Mouse (Mus musculus): ENCODE results near the gene Arf4.
A peak's percentile ranks its signal among the peaks of the same experiment; 100 is the strongest.

Gene Arf4

GRCm38 (mm10) chr14:26637851-26638707 is at the start of gene Arf4:
Gene Arf4, plus strand, starts transcription at chr14:26638074.
- DNase-seq (ENCODE audit: low spot score in 2 of 2): peak; percentile 89 to 97

DNA sequence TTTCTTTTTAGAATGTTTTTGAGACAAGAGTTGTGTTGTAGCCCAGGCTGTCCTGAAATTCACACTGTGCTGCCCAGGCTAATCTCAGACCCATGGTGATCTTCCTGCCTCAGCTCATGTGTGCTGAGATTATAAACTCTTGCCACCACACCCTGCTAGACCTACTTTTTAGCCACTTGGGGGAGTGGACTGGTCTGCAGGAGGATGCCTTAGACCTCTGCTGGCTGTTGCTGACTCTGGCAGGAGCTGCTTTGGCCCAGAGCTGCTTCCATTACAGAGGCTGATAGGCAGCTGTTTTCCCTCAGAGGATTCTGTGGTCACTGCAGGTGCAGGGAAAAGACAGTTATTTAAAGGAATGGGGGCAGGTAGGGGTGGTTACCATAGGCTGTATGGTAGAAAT is 46.5 kb upstream of the Arf4 start:
- no peak for DNase-seq (ENCODE audit: low spot score in 2 of 2)

GRCm38 (mm10) chr14:26593281-26593895 is 44.5 kb upstream of the Arf4 start:
- DNase-seq (ENCODE audit: low spot score in 2 of 2): no peak

GRCm38 (mm10) chr14:26595167-26595566 is 42.7 kb upstream of the Arf4 start:
- no peak for DNase-seq (ENCODE audit: low spot score in 2 of 2)

DNA sequence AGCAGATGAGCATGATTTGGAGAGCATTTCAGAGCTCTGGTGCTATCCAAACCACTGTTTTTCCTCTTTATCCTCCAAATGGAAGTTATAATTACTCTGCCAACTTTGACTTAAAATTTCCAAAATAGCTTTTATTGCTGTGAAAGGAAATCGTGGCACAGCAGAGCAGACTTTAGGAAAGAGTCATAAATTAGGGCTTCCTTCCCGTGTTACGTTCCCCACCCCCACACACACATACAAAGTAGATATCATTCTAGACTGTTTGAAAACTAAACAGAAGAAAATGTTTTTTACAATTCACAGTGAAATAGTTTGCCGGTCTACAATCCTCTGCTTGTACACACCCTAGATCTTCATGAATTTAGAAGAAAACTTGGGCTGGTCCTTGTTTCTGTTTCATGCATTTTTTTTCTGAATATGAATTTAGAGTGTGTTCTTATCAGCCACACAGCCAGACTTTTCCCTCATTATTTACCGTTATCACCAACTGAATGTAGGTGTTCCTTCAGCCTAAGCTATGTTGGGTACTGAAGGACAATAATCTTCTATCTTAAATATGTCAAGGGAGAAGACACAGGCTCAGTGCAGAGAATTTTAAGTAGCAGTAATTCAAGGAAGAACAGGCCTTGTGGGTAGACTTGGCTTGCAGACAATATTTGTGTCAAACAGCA is 42.0 kb upstream of the Arf4 start:
- no peak for DNase-seq (ENCODE audit: low spot score in 2 of 2)

- DNase-seq (ENCODE audit: low spot score in 2 of 2): no peak
Observed at GRCm38 (mm10) chr14:26605354-26605753, 32.5 kb upstream of the Arf4 start.

- no peak for DNase-seq (ENCODE audit: low spot score in 2 of 2)
Observed at GRCm38 (mm10) chr14:26609674-26610073, 28.2 kb upstream of the Arf4 start.

DNA sequence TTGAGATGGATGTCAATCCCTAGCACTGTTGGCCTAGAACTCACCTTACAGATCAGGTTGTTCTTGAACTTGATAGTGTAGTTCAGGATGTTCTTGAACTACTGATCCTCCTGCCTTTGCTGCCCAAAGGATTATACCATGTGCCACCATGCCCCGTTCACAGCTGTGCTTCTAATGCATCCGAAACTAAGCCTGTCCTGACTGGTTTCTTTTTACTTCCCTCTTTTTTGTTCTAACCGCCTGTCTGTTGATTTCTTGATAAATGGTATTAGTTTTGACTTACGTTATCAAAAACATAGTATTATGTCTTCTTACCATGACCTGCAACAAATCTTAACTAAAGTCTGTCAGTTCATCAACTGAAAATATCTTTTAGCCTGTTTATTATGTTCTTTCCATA is 27.2 kb upstream of the Arf4 start:
- DNase-seq (ENCODE audit: low spot score in 2 of 2): no peak

DNA sequence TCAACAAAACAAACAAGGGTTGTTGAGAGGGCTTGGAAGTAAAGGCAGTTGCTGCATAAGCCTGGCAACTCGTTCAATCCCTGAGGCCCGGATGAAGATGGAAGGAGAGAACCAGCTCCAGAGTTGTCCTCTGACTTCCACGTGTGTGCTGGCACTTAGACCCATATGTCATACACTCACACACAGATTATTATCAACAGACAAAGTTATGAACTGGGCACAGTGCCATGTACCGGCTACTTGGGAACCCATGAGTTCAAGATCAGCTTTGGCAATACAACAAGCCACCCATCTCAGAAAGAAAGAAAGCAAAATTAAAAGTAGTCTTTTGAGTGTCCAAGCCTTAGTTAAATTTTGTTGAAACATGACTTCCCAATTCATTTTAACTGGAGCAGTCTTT is 12.6 kb upstream of the Arf4 start:
- DNase-seq (ENCODE audit: low spot score in 2 of 2): no peak

DNA sequence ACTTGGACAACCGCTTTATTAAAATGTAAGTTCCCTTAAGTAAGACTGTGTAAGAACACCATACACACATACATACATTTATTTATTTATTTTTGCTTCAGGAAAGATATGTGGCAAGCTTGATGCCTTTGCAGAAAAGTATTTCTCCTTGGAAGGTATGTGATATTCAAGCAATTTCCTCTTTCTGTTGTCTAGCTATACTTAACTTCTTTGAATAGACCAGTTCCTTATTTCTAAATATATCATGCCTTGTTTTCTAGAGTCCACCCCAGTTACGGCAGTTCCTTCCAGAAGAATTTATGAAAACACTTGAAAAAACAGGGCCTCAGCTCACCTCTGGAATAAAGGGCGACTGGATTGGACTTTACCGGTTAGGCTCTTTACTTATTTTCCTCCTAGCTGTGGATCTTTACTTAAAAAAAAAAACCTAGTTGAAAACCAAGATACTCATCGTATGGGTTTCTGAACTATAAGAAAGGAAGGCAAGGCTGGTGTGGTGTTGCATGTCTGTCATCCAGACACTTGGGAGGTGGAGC is 11.2 kb upstream of the Arf4 start:
- DNase-seq (ENCODE audit: low spot score in 2 of 2): no peak

GRCm38 (mm10) chr14:26637025-26637850 is 636 bp upstream of the Arf4 start:
- peak in 1 of 2 experiments; percentile 11 for DNase-seq (ENCODE audit: low spot score in 2 of 2)

GRCm38 (mm10) chr14:26638708-26639084 is 822 bp downstream of the Arf4 start:
- peak; percentile 51 to 68 for DNase-seq (ENCODE audit: low spot score in 2 of 2)

GRCm38 (mm10) chr14:26639251-26639650 is 1.4 kb downstream of the Arf4 start:
- no peak for DNase-seq (ENCODE audit: low spot score in 2 of 2)

GRCm38 (mm10) chr14:26639961-26640360 is 2.1 kb downstream of the Arf4 start:
- DNase-seq (ENCODE audit: low spot score in 2 of 2): no peak

GRCm38 (mm10) chr14:26643006-26643624 is 5.2 kb downstream of the Arf4 start:
- no peak for DNase-seq (ENCODE audit: low spot score in 2 of 2)

GRCm38 (mm10) chr14:26645989-26646650 is 8.2 kb downstream of the Arf4 start:
- DNase-seq (ENCODE audit: low spot score in 2 of 2): no peak

GRCm38 (mm10) chr14:26647811-26648210 is 9.9 kb downstream of the Arf4 start:
- no peak for DNase-seq (ENCODE audit: low spot score in 2 of 2)

GRCm38 (mm10) chr14:26651901-26652300 is 14.0 kb downstream of the Arf4 start:
- DNase-seq (ENCODE audit: low spot score in 2 of 2): no peak

DNA sequence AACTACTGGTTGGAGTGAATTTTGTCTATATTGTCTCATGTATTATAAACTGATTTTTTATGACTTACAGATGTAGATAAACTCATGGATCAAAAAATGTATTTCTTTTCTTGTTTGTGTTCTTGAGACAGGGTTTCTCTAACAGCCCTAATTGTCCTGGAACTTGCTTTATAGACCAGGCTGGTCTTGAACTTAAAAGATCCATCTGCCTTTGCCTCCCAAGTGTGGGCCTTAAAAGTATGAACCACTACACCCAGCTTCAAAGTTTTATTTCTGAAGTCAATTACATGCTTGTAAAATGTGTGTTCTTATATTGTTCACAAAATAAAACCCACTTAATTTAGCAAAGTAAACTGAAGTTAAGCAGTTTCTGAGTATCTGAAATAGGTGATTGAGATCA is 20.3 kb downstream of the Arf4 start:
- DNase-seq (ENCODE audit: low spot score in 2 of 2): no peak

- no peak for DNase-seq (ENCODE audit: low spot score in 2 of 2)
Observed at GRCm38 (mm10) chr14:26660233-26660632, 22.4 kb downstream of the Arf4 start.

DNA sequence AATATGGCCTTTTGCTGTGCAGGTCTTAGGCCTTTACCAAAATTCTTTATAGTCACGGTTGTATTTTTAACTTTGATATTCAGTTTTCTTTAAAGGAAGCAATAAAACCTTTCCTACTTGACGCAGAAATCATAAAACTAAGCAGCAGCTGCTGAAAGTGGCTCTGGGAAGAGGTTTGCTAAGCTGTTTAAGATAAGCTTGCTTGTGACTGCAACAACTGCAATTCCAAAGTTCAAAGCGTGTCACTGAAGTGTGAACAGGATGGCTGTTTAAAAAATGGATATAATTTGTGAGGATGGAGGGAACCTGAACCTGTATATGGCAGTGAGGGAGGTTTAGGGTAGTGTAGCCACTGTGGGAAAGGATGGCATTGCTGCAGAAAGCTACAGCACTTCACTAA is 24.1 kb downstream of the Arf4 start:
- DNase-seq (ENCODE audit: low spot score in 2 of 2): no peak
